Mouse (Mus musculus) stomach, postnatal 0 days (tissue): ENCODE results near the gene Galm. TPM values are rescaled to one million over a fixed set of nuclear protein-coding genes. Genes with fewer than 3 reads are reported as not detected.
A peak's percentile ranks its signal among the peaks of the same experiment; 100 is the strongest.
"Not testable (repeated sequence)": the region's sequence is repeated elsewhere in the genome, so short reads cannot be mapped to it uniquely, and the experiment has no call there.

Experiments used
- ATAC-seq: fragments of 200-750 bp; cut with Nextera tagmentation; 2 replicates; pipeline ENCODE4 v1.8.0; 2017; ENCODE audit not compliant: low FRiP score, low TSS enrichment
- DNase-seq: peaks from one replicate; pipeline ENCODE4 v3.0.0-alpha.2; 2016; ENCODE audit warnings: low spot score
- H3K27ac ChIP-seq: fragments of 300-500 bp; sonication (generic); replicated peaks from 2 replicates; pipeline ENCODE4 v1.5.1; 2014; ENCODE audit warnings: mild to moderate bottlenecking, control low read depth
- H3K27me3 ChIP-seq: fragments of 300-500 bp; sonication (generic); 2 replicates; pipeline ENCODE4 v1.6.1; 2014; ENCODE audit warnings: low read length; ENCODE audit not compliant: control insufficient read depth, insufficient read depth
- H3K36me3 ChIP-seq: fragments of 300-500 bp; sonication (generic); 2 replicates; pipeline ENCODE4 v1.6.1; 2014; ENCODE audit warnings: low read length, mixed read lengths; ENCODE audit not compliant: control insufficient read depth, insufficient read depth
- H3K4me1 ChIP-seq: fragments of 300-500 bp; sonication (generic); replicated peaks from 2 replicates; pipeline ENCODE4 v1.6.1; 2014; ENCODE audit warnings: antibody characterized with exemption; ENCODE audit not compliant: control insufficient read depth, insufficient read depth
- H3K4me2 ChIP-seq: fragments of 300-500 bp; sonication (generic); replicated peaks from 2 replicates; pipeline ENCODE4 v1.6.1; 2014; ENCODE audit warnings: low read depth, mild to moderate bottlenecking, control low read depth, moderate library complexity
- H3K4me3 ChIP-seq: fragments of 300-500 bp; sonication (generic); 2 replicates; pipeline ENCODE4 v1.5.1; 2014; ENCODE audit warnings: low read depth, low read length, control low read depth
- H3K9ac ChIP-seq: fragments of 300-500 bp; sonication (generic); 2 replicates; pipeline ENCODE4 v1.6.1; 2014; ENCODE audit warnings: mild to moderate bottlenecking, low read length, control low read depth, mixed read lengths
- H3K9me3 ChIP-seq: fragments of 300-500 bp; sonication (generic); 2 replicates; pipeline ENCODE4 v1.6.1; 2016; ENCODE audit warnings: low read length; ENCODE audit not compliant: control insufficient read depth
- CTCF ChIP-seq: IDR thresholded peaks from 2 replicates; pipeline ENCODE4 v1.5.1; 2016; ENCODE audit warnings: antibody characterized with exemption, low read depth, mild to moderate bottlenecking, moderate library complexity
- EP300 ChIP-seq: optimal IDR thresholded peaks from 2 replicates; pipeline ENCODE3; 2016; ENCODE audit warnings: antibody characterized with exemption
- WGBS: fragments of 180-500 bp; shearing (Covaris S2); extraction: QIAGEN DNeasy Blood & Tissue Kit; methylation state at CpG from one replicate; pipeline ENCODE4 v1.1.7; 2014; 5-methylcytosine and 5-hydroxymethylcytosine counted together
- polyA plus RNA-seq: library from polyadenylated mRNA; unstranded; fragments of >200 nt; fragmentation: Nextera tagmentation; extraction: Ambion mirVana; gene quantifications from 2 replicates; pipeline ENCODE4 v1.2.1, GENCODE M21; 2015

Gene Galm
- polyA plus RNA-seq, 1 experiment from 2014 or later = 31.6 TPM

DNA sequence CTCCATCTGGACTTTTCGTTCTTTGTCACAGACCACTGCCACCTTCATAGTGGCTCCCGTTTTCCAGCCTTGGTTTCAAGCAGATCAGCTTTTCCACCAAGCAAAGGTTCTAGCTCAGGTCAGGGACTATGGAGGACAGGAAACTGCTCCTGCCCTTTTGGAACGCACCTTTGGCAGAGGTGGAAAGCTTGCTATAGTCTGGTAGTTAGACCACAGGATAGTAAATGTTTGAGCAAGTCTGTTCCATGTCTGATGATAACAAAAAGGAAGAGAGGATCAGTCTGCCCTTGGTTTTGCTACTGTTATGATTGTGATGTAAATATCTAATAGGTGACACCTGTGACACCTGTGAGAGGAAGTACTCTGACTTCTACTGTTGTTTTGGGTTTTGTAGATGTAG, 48.7 kb downstream of the Galm start:
- ATAC-seq = no peak

DNA sequence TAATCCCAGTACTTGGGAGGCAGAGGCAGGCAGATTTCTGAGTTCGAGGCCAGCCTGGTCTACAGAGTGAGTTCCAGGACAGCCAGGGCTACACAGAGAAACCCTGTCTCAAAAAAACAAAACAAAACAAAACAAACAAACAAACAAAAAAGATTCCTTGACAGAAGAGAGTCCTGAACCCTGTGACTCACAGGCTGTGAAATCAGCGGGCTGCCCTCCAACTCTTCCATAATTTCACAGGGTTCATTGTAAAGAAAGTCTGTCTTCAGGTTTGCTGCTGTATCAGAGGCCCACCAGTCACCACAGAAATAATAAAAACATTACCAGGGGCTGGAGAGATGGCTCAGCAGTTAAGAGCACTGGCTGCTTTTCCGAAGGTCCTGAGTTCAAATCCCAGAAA, 51.6 kb downstream of the Galm start:
- not testable (repeated sequence) for ATAC-seq
- 94% methylated on average over 2 of the region's 3 CpGs for WGBS

More for the DNA sequence above, 48.7 kb downstream of the Galm start:
- Histone ChIP-seq H3K9ac (no peak overlapping the region), H3K4me3 (no peak overlapping the region), H3K36me3 (no peaks in the 10 kb centered on the region), H3K4me2 (no peak overlapping the region), H3K9me3 (no peaks in the 10 kb centered on the region), H3K27me3 (no peaks in the 10 kb centered on the region), H3K4me1 (no peaks in the 10 kb centered on the region), H3K27ac (no peak overlapping the region)
- TF ChIP-seq EP300 = no peak
- no peak for TF ChIP-seq CTCF
- 85% methylated on average over 3 of the region's 3 CpGs for WGBS
- DNase-seq = no peak

GRCm38 (mm10) chr17:80179959-80180358, 52.7 kb downstream of the Galm start:
- TF ChIP-seq CTCF (peak; percentile 95), EP300 (no peak)
- Histone ChIP-seq H3K4me3 (no peak overlapping the region), H3K4me2 (no peak overlapping the region), H3K36me3 (0 out of 2 replicates have a peak, but pooled peaks cover 2% of the 10 kb centered on the region), H3K9ac (no peak overlapping the region), H3K9me3 (no peaks in the 10 kb centered on the region), H3K4me1 (no peaks in the 10 kb centered on the region), H3K27me3 (no peaks in the 10 kb centered on the region), H3K27ac (no peak overlapping the region)
- DNase-seq = peak; percentile 72
- peak; percentile 87 for ATAC-seq
- under 1% methylated on average over 6 of the region's 6 CpGs for WGBS

More for the DNA sequence above, 51.6 kb downstream of the Galm start:
- not testable (repeated sequence) for H3K4me1 ChIP-seq, H3K9me3 ChIP-seq, H3K27me3 ChIP-seq, DNase-seq, H3K36me3 ChIP-seq, H3K27ac ChIP-seq, H3K4me3 ChIP-seq, H3K4me2 ChIP-seq, H3K9ac ChIP-seq

GRCm38 (mm10) chr17:80180468-80180867, 53.2 kb downstream of the Galm start:
- ATAC-seq = no peak
- Histone ChIP-seq H3K9ac (no peak overlapping the region), H3K4me2 (no peak overlapping the region), H3K4me1 (no peaks in the 10 kb centered on the region), H3K27me3 (no peaks in the 10 kb centered on the region), H3K9me3 (no peaks in the 10 kb centered on the region), H3K36me3 (0 out of 2 replicates have a peak, but pooled peaks cover 2% of the 10 kb centered on the region), H3K4me3 (no peak overlapping the region), H3K27ac (no peak overlapping the region)
- no peak for TF ChIP-seq EP300
- no peak for TF ChIP-seq CTCF
- DNase-seq = no peak

- DNase-seq (no peak), ATAC-seq (no peak)
- TF ChIP-seq EP300 (no peak), CTCF (no peak)
- H3K27me3 ChIP-seq = no peaks in the 10 kb centered on the region
- H3K4me3 ChIP-seq = no peak overlapping the region
- H3K4me1 ChIP-seq = no peaks in the 10 kb centered on the region
- H3K4me2 ChIP-seq = no peak overlapping the region
- H3K9me3 ChIP-seq = no peaks in the 10 kb centered on the region
- no peak overlapping the region for H3K27ac ChIP-seq
- WGBS = 82% methylated on average over 10 of the region's 10 CpGs
- no peak overlapping the region for H3K9ac ChIP-seq
- H3K36me3 ChIP-seq = 0 out of 2 replicates have a peak, but pooled peaks cover 2% of the 10 kb centered on the region
Observed at GRCm38 (mm10) chr17:80183615-80184014, 56.3 kb downstream of the Galm start.

- H3K4me1 ChIP-seq = no peaks in the 10 kb centered on the region
- DNase-seq (no peak), ATAC-seq (no peak)
Observed at GRCm38 (mm10) chr17:80193075-80193474, 65.8 kb downstream of the Galm start.

More at GRCm38 (mm10) chr17:80193075-80193474, 65.8 kb downstream of the Galm start:
- no peak overlapping the region for H3K4me3 ChIP-seq
- no peaks in the 10 kb centered on the region; the same call in 1 of the 2 replicates for H3K36me3 ChIP-seq
- H3K27ac ChIP-seq = no peak overlapping the region
- no peaks in the 10 kb centered on the region for H3K9me3 ChIP-seq
- no peak for TF ChIP-seq EP300
- TF ChIP-seq CTCF = peak; percentile 63
- WGBS = 53% methylated on average over 5 of the region's 5 CpGs
- H3K9ac ChIP-seq = no peak overlapping the region
- no peak overlapping the region for H3K4me2 ChIP-seq
- H3K27me3 ChIP-seq = no peaks in the 10 kb centered on the region
